Mouse (Mus musculus) testis, adult 2 months (tissue): ENCODE data around the gene Smtnl2. TPM values are rescaled to one million over a fixed set of nuclear protein-coding genes. Genes with fewer than 3 reads are reported as not detected.

ENCODE experiments used
- H3K27ac ChIP-seq: fragments of 200-500 bp; 2 replicates; pipeline ENCODE4 v1.5.1; 2012; ENCODE audit warnings: low read depth, low read length; ENCODE audit not compliant: control insufficient read depth, insufficient read depth
- H3K27me3 ChIP-seq: fragments of 200-500 bp; 2 replicates; pipeline ENCODE4 v1.6.1; 2012; ENCODE audit warnings: mild to moderate bottlenecking, low read length, moderate library complexity; ENCODE audit not compliant: control insufficient read depth, insufficient read depth
- H3K36me3 ChIP-seq: fragments of 200-500 bp; 2 replicates; pipeline ENCODE4 v1.6.1; 2012; ENCODE audit warnings: mild to moderate bottlenecking, low read length; ENCODE audit not compliant: control insufficient read depth, insufficient read depth
- H3K4me1 ChIP-seq: fragments of 200-500 bp; 2 replicates; pipeline ENCODE4 v1.6.1; 2012; ENCODE audit warnings: low read length; ENCODE audit not compliant: control insufficient read depth, insufficient read depth
- H3K4me3 ChIP-seq: fragments of 200-500 bp; 2 replicates; pipeline ENCODE4 v1.5.1; 2012; ENCODE audit warnings: low read depth, mild to moderate bottlenecking, low read length, moderate library complexity, mixed read lengths; ENCODE audit not compliant: control insufficient read depth
- CTCF ChIP-seq: fragments of 200-500 bp; IDR thresholded peaks from 2 replicates; pipeline ENCODE4 v1.5.1; 2012; ENCODE audit warnings: low read depth, mild to moderate bottlenecking, inconsistent platforms, low read length, moderate library complexity; ENCODE audit not compliant: control insufficient read depth, insufficient read depth, insufficient replicate concordance
- POLR2A ChIP-seq: fragments of 200-500 bp; IDR thresholded peaks from 2 replicates; pipeline ENCODE4 v1.6.1; 2012; ENCODE audit warnings: low read depth, mild to moderate bottlenecking, inconsistent platforms, low read length, moderate library complexity; ENCODE audit not compliant: control insufficient read depth
- polyA plus RNA-seq: library from polyadenylated mRNA; depleted of rRNA; stranded (reverse); fragments of >200 nt; gene quantifications from 2 replicates; pipeline ENCODE4 v1.2.3, GENCODE M21; 2012

Gene Smtnl2
- polyA plus RNA-seq, 1 experiment: 2.1 TPM

DNA sequence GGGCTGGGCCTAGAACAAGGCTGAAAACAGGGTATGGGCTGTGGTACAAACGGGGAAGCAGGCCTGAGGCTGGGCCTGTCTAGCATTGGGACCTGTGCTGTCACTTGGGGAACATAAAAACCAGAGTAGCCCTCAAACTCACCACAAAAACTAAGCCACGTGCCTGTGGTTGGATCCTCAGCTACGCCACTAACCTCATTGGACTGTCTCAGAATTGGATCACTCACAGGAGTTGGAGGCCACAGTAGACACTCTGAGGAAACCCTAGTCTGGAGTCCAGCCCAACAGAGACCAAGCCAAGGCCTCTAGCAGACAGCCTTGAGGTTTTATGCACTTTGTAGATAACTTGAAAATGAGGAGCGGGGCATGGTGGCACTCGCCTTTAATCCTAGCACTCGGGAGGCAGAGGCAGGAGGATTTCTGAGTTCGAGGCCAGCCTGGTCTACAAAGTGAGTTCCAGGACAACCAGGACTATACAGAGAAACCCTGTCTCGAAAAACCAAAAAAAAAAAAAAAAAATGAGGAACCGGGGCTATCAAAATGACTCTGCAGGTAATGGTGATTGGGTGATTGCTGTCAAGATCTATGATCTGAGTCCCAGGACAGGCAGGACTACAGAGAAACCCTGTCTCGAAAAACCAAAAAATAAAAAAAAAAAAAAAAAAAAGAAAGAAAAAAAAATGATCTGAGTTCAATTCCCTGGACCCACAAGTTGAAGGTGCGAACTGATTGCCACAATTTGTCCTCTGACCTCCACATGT is 10.2 kb upstream of the Smtnl2 start:
- Histone ChIP-seq H3K27ac (no peak overlapping the region), H3K36me3 (no peaks in the 10 kb centered on the region), H3K27me3 (no peaks in the 10 kb centered on the region), H3K4me1 (no peaks in the 10 kb centered on the region; the same call in 1 of the 2 replicates), H3K4me3 (no peak overlapping the region)
- TF ChIP-seq CTCF (no peak), POLR2A (no peak)

DNA sequence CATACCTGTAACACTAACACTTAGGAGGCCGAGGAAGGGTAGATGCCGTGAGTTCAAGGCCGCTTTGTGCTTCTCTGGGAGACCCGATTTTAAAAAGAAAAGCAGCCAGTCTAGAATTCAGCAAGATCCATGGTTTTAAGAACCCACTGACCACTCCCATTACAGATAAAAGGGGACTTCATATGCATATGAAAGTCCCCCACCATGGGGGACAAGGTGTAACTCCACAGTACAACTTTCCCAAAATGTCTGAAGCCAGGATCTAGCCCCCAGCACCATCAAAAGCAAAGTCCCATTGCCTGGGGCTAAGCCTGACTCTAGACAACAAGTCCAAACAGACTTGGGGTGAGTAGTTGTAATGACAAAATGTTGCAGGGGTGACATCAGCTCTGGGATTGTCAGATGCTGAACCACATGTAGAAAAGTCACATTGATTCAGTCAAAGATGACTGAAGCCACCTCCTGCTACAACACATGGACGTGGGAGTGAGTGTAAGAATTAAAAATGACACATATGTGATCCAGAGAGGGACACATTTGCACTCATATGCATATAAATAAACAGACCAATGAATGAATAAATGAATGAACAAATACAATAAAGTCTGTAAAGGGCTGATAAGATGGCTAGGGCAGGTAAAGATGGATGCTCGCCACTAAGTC is 9.1 kb upstream of the Smtnl2 start:
- Histone ChIP-seq H3K27ac (no peak overlapping the region), H3K36me3 (no peaks in the 10 kb centered on the region), H3K4me1 (no peaks in the 10 kb centered on the region; the same call in 1 of the 2 replicates), H3K4me3 (no peak overlapping the region), H3K27me3 (no peaks in the 10 kb centered on the region)
- no peak for TF ChIP-seq CTCF
- no peak for TF ChIP-seq POLR2A

DNA sequence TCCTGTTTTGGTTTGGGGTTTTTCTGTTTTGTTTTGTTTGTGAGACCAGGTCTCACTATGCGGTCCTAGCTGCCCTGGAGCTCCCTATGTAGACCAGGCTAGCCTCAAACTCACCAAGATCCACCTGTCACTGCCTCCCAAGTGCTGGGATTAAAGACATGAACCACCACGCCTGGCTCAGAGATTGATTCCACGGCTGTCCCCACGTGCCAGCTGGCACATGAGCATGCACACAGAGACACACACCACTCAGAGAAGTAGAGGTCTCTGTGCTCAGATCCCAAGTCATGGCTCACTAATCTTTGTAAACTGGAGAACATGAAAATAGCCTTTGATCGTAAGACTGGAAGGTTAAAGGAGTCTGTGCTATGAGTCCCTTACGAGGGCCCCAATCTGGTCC is 7.5 kb upstream of the Smtnl2 start:
- H3K36me3 ChIP-seq: no peaks in the 10 kb centered on the region
- H3K27me3 ChIP-seq: no peaks in the 10 kb centered on the region
- H3K27ac ChIP-seq: no peak overlapping the region
- H3K4me1 ChIP-seq: no peaks in the 10 kb centered on the region; the same call in 1 of the 2 replicates
- H3K4me3 ChIP-seq: no peak overlapping the region
- no peak for TF ChIP-seq CTCF
- TF ChIP-seq POLR2A: no peak

DNA sequence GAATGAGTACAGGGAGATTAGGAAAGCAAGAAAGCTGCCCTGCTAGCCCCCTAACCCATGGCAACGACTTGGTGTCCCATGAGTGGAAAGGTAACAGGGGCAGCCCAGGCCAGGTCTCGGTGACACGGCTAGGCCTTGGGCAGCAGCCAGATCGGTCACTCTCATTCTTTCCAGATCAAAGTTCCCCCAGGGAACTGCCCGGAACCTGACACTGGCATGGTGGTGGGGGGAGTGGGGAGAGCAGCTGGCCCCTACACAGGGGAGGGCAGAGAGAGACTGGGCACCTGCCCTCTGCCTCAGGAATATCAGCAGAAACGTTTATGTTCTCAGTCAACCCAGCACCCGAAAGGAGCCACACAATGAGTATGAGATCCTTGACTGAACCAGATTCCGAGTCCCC is 6.7 kb upstream of the Smtnl2 start:
- Histone ChIP-seq H3K27ac (no peak overlapping the region), H3K27me3 (no peaks in the 10 kb centered on the region), H3K4me1 (no peaks in the 10 kb centered on the region; the same call in 1 of the 2 replicates), H3K36me3 (no peaks in the 10 kb centered on the region), H3K4me3 (no peak overlapping the region)
- TF ChIP-seq CTCF (no peak), POLR2A (no peak)

- no peak overlapping the region for H3K4me3 ChIP-seq
- H3K27ac ChIP-seq: no peak overlapping the region
- H3K36me3 ChIP-seq: no peaks in the 10 kb centered on the region
- H3K27me3 ChIP-seq: no peaks in the 10 kb centered on the region
- H3K4me1 ChIP-seq: no peaks in the 10 kb centered on the region; the same call in 1 of the 2 replicates
- no peak for TF ChIP-seq POLR2A
- no peak for TF ChIP-seq CTCF
Observed at GRCm38 (mm10) chr11:72417376-72417775, 5.9 kb upstream of the Smtnl2 start.

GRCm38 (mm10) chr11:72416666-72417065 is 5.2 kb upstream of the Smtnl2 start:
- H3K27me3 ChIP-seq: no peaks in the 10 kb centered on the region
- H3K36me3 ChIP-seq: no peaks in the 10 kb centered on the region
- H3K4me1 ChIP-seq: peaks cover 3% of the 10 kb centered on the region
- H3K27ac ChIP-seq: no peak overlapping the region
- TF ChIP-seq POLR2A (no peak), CTCF (no peak)
- no peak overlapping the region for H3K4me3 ChIP-seq

DNA sequence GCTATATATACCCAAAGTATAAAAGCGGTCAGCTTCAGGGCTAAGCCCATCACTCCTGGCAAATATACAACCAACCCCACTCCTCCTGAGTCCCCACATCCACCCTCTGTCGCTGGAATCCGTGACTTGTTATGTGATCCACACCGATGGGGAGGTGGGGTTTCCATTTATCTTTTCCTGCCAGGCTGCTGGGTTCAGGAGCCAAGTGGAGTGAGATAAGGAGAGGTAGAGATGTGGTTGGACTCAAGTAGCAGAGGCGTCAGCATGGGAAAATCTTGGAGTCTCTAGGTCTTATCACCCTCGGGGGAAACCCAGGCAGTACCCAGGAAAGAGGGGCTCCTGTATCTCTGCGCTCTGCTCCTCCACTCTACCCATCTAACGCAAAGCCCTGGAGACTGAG is 3.6 kb upstream of the Smtnl2 start:
- peaks cover 15% of the 10 kb centered on the region for H3K4me1 ChIP-seq
- no peak overlapping the region for H3K27ac ChIP-seq
- no peak overlapping the region for H3K4me3 ChIP-seq
- H3K27me3 ChIP-seq: no peaks in the 10 kb centered on the region
- H3K36me3 ChIP-seq: no peaks in the 10 kb centered on the region
- TF ChIP-seq POLR2A: no peak
